Mouse (Mus musculus): Measurements from ENCODE around the gene Engase.
A peak's percentile ranks its signal among the peaks of the same experiment; 100 is the strongest.

Gene Engase

GRCm38 (mm10) chr11:118488191-118488906 lies 11.7 kb downstream of the Engase start:
- no peak for DNase-seq (ENCODE audit: low spot score in 2 of 2)

GRCm38 (mm10) chr11:118488907-118489270 lies 12.3 kb downstream of the Engase start:
- no peak for DNase-seq (ENCODE audit: low spot score in 2 of 2)

- peak; percentile 59 to 69 for DNase-seq (ENCODE audit: low spot score in 2 of 2)
Observed at GRCm38 (mm10) chr11:118490566-118491218, 14.1 kb downstream of the Engase start.

GRCm38 (mm10) chr11:118491230-118491629 lies 14.6 kb downstream of the Engase start:
- DNase-seq (ENCODE audit: low spot score in 2 of 2): no peak

GRCm38 (mm10) chr11:118493458-118493857 lies 16.8 kb downstream of the Engase start:
- no peak for DNase-seq (ENCODE audit: low spot score in 2 of 2)

GRCm38 (mm10) chr11:118494001-118494737 lies 17.5 kb downstream of the Engase start:
- DNase-seq (ENCODE audit: low spot score in 2 of 2): no peak

GRCm38 (mm10) chr11:118495065-118495464 lies 18.4 kb downstream of the Engase start:
- peak in 1 of 2 experiments; percentile 66 for DNase-seq (ENCODE audit: low spot score in 2 of 2)

GRCm38 (mm10) chr11:118496066-118496689 lies 19.5 kb downstream of the Engase start:
- DNase-seq (ENCODE audit: low spot score in 2 of 2): no peak

GRCm38 (mm10) chr11:118502990-118503389 lies 26.4 kb downstream of the Engase start:
- no peak for DNase-seq (ENCODE audit: low spot score in 2 of 2)

GRCm38 (mm10) chr11:118503418-118504179 lies 27.0 kb downstream of the Engase start:
- DNase-seq (ENCODE audit: low spot score in 2 of 2): no peak

GRCm38 (mm10) chr11:118504180-118504454 lies 27.5 kb downstream of the Engase start:
- no peak for DNase-seq (ENCODE audit: low spot score in 2 of 2)

GRCm38 (mm10) chr11:118507095-118507494 lies 30.5 kb downstream of the Engase start:
- DNase-seq (ENCODE audit: low spot score in 2 of 2): no peak

GRCm38 (mm10) chr11:118507904-118508303 lies 31.3 kb downstream of the Engase start:
- peak; percentile 81 to 88 for DNase-seq (ENCODE audit: low spot score in 2 of 2)

- no peak for DNase-seq (ENCODE audit: low spot score in 2 of 2)
Observed at GRCm38 (mm10) chr11:118508341-118508740, 31.7 kb downstream of the Engase start.

- peak; percentile 62 to 64 for DNase-seq (ENCODE audit: low spot score in 2 of 2)
Observed at GRCm38 (mm10) chr11:118511851-118512250, 35.2 kb downstream of the Engase start.

- no peak for DNase-seq (ENCODE audit: low spot score in 2 of 2)
Observed at GRCm38 (mm10) chr11:118512257-118512910, 35.8 kb downstream of the Engase start.

GRCm38 (mm10) chr11:118517924-118518323 lies 41.3 kb downstream of the Engase start:
- DNase-seq (ENCODE audit: low spot score in 2 of 2): no peak

GRCm38 (mm10) chr11:118518743-118519142 lies 42.1 kb downstream of the Engase start:
- no peak for DNase-seq (ENCODE audit: low spot score in 2 of 2)

GRCm38 (mm10) chr11:118520251-118520650 lies 43.6 kb downstream of the Engase start:
- no peak for DNase-seq (ENCODE audit: low spot score in 2 of 2)

- DNase-seq (ENCODE audit: low spot score in 2 of 2): no peak
Observed at GRCm38 (mm10) chr11:118520932-118521331, 44.3 kb downstream of the Engase start.

- DNase-seq (ENCODE audit: low spot score in 2 of 2): peak in 1 of 2 experiments; percentile 42
Observed at GRCm38 (mm10) chr11:118523496-118524145, 47.0 kb downstream of the Engase start.
